Mouse (Mus musculus) intestine, embryonic 14.5 days (tissue): ENCODE measurements around the gene Gm2a. TPM values are rescaled to one million over a fixed set of nuclear protein-coding genes. Genes with fewer than 3 reads are reported as not detected.
A peak's percentile ranks its signal among the peaks of the same experiment; 100 is the strongest.

ENCODE experiments used
- ATAC-seq: fragments of 200-750 bp; cut with Nextera tagmentation; replicated peaks from 2 replicates; pipeline ENCODE4 v1.8.0; 2017; ENCODE audit warnings: low read depth, moderate number of reproducible peaks, moderate TSS enrichment, moderate library complexity; ENCODE audit not compliant: low FRiP score, low TSS enrichment
- DNase-seq: peaks from one replicate; pipeline ENCODE4 v3.0.0-alpha.2; 2018; ENCODE audit warnings: low spot score
- H3K27ac ChIP-seq: fragments of 300-500 bp; sonication (generic); 2 replicates; pipeline ENCODE4 v1.5.1; 2014; ENCODE audit warnings: low read depth, mild to moderate bottlenecking, control low read depth
- H3K27me3 ChIP-seq: fragments of 300-500 bp; sonication (generic); replicated peaks from 2 replicates; pipeline ENCODE4 v1.6.1; 2014; ENCODE audit warnings: low read length, control low read depth; ENCODE audit not compliant: control insufficient read depth, insufficient read depth
- H3K36me3 ChIP-seq: fragments of 300-500 bp; sonication (generic); 2 replicates; pipeline ENCODE4 v1.6.1; 2014; ENCODE audit warnings: low read length, control low read depth; ENCODE audit not compliant: control insufficient read depth, insufficient read depth
- H3K4me1 ChIP-seq: fragments of 300-500 bp; sonication (generic); replicated peaks from 2 replicates; pipeline ENCODE4 v1.6.1; 2014; ENCODE audit warnings: low read length, control low read depth, mixed read lengths; ENCODE audit not compliant: control insufficient read depth, insufficient read depth
- H3K4me2 ChIP-seq: fragments of 300-500 bp; sonication (generic); 2 replicates; pipeline ENCODE4 v1.6.1; 2014; ENCODE audit warnings: low read length
- H3K4me3 ChIP-seq: fragments of 300-500 bp; sonication (generic); 2 replicates; pipeline ENCODE4 v1.5.1; 2014; ENCODE audit warnings: low read depth, low read length, control low read depth, mixed read lengths
- H3K9ac ChIP-seq: fragments of 300-500 bp; sonication (generic); 2 replicates; pipeline ENCODE4 v1.6.1; 2014; ENCODE audit warnings: mild to moderate bottlenecking, low read length
- H3K9me3 ChIP-seq: fragments of 300-500 bp; sonication (generic); 2 replicates; pipeline ENCODE4 v1.6.1; 2016; ENCODE audit warnings: low read length, control low read depth; ENCODE audit not compliant: control insufficient read depth
- WGBS: fragments of 180-500 bp; shearing (Covaris S2); extraction: QIAGEN DNeasy Blood & Tissue Kit; methylation state at CpG from one replicate; pipeline ENCODE4 v1.1.7; 2014; 5-methylcytosine and 5-hydroxymethylcytosine counted together
- polyA plus RNA-seq: library from polyadenylated mRNA; unstranded; fragments of >200 nt; fragmentation: Nextera tagmentation; extraction: Ambion mirVana; gene quantifications from 2 replicates; pipeline ENCODE4 v1.2.1, GENCODE M21; 2014

Gm2a gene
- polyA plus RNA-seq, 1 experiment from 2014 or later = 23.1 TPM

GRCm38 (mm10) chr11:55072467-55072866 lies 25.4 kb upstream of the Gm2a start:
- no peak overlapping the region for H3K9ac ChIP-seq
- H3K4me3 ChIP-seq = no peak overlapping the region
- H3K4me2 ChIP-seq = no peak overlapping the region
- H3K9me3 ChIP-seq = no peaks in the 10 kb centered on the region
- no peaks in the 10 kb centered on the region for H3K36me3 ChIP-seq
- WGBS = 84% methylated on average over 8 of the region's 8 CpGs
- H3K27me3 ChIP-seq = no peaks in the 10 kb centered on the region
- DNase-seq (no peak), ATAC-seq (no peak)
- no peak overlapping the region for H3K27ac ChIP-seq
- no peaks in the 10 kb centered on the region for H3K4me1 ChIP-seq

DNA sequence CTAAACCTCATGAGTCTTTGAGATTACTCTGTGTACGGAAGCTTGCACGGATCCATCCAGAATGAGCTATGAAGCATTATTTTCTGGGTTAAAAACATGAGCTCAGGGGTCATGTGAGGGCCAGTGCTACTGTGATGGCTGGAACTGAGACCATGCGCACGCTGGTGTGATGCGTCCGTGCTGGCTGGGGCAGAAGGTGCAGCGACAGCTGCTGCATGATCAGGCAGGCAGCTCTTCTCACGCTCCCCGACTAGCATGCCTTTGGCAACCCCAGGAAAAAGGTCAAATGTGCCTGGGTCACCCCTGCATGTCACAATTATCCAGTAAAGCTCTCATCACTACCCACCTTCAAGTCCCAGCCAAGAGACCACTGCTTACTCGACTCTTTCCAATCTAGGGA lies 24.7 kb upstream of the Gm2a start:
- Histone ChIP-seq H3K36me3 (no peaks in the 10 kb centered on the region), H3K9me3 (no peaks in the 10 kb centered on the region), H3K27ac (no peak overlapping the region), H3K4me1 (peaks cover under 1% of the 10 kb centered on the region; the same call in 1 of the 2 replicates), H3K9ac (no peak overlapping the region), H3K27me3 (no peaks in the 10 kb centered on the region), H3K4me2 (no peak overlapping the region), H3K4me3 (no peak overlapping the region)
- DNase-seq (no peak), ATAC-seq (no peak)
- 64% methylated on average over 10 of the region's 10 CpGs for WGBS

DNA sequence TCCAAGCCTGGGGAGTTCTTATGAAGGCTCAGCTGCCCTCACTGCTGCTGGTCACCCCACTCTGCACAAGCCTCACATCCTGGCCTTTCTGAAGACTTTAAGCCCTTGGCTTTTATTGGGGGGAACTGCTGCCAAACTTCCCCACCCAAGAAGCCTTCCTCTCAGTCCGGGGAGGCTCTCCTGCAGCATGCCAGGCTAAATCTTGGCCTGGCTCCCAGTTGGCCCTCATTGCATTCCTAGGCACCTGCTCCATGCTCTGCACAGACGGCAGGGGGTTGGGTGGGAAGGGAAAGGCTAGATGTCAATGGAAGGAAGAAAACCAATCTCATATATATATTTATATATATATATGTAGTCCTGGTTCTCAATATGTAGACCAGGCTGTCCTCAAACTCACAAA lies 22.3 kb upstream of the Gm2a start:
- 64% methylated on average over 2 of the region's 2 CpGs for WGBS
- Histone ChIP-seq H3K4me1 (peaks cover 4% of the 10 kb centered on the region; the same call in 1 of the 2 replicates), H3K4me3 (no peak overlapping the region), H3K9me3 (no peaks in the 10 kb centered on the region), H3K27ac (no peak overlapping the region), H3K9ac (no peak overlapping the region), H3K36me3 (no peaks in the 10 kb centered on the region), H3K4me2 (no peak overlapping the region), H3K27me3 (0 out of 2 replicates have a peak, but pooled peaks cover 3% of the 10 kb centered on the region)
- DNase-seq (no peak), ATAC-seq (no peak)

DNA sequence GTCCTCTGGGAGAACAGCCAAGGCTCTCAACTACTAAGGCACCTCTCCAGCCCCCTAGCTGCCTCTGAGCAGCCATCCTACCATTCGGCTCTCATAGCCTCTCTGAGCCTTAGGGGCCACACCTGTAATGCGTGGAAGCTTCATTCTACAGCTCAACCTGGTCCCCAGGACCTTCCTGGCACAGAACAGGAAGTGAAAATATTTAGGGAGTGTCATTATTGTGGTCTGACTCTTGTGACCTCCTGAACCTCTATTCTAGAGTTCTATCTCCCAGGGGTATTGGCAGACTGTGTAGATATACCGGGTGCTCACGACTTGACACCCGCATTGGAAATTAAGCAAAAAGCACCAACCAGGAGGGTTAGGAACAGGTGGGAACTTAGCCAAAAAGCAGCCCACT lies 21.7 kb upstream of the Gm2a start:
- DNase-seq (no peak), ATAC-seq (no peak)
- no peaks in the 10 kb centered on the region for H3K9me3 ChIP-seq
- 89% methylated on average over 5 of the region's 5 CpGs for WGBS
- no peak overlapping the region for H3K9ac ChIP-seq
- no peak overlapping the region for H3K4me3 ChIP-seq
- no peak overlapping the region for H3K4me2 ChIP-seq
- H3K4me1 ChIP-seq = peaks cover 4% of the 10 kb centered on the region; the same call in 1 of the 2 replicates
- H3K36me3 ChIP-seq = no peaks in the 10 kb centered on the region
- no peak overlapping the region for H3K27ac ChIP-seq
- 0 out of 2 replicates have a peak, but pooled peaks cover 3% of the 10 kb centered on the region for H3K27me3 ChIP-seq

GRCm38 (mm10) chr11:55077331-55078231 lies 20.3 kb upstream of the Gm2a start, which contains the start of gene Ccdc69:
TSS of gene Ccdc69 (minus strand) at chr11:55078131.
- peak; percentile 56; the same call in 1 of the 2 replicates for ATAC-seq

DNA sequence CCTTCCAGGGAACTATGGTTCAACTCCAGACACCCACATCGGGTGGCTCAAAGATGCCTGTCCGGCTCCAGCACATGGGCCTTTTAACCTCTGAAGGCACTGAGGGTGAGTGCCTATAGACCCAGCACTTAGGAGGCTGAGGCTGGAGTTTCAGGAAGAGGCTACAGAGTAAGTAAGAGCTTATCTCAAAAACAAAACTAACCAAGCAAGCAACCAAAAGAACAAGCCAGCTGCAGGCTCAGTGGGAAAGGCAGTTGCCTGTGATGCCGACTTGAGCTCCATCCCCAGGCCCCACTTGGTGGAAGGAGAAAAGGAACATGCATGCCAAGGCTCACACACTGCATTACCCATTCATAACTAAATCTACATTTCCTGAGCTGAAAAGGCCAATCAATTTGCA lies 19.4 kb upstream of the Gm2a start:
- Histone ChIP-seq H3K36me3 (no peaks in the 10 kb centered on the region), H3K9me3 (no peaks in the 10 kb centered on the region), H3K4me2 (peak overlapping the region; percentile 71), H3K27me3 (0 out of 2 replicates have a peak, but pooled peaks cover 3% of the 10 kb centered on the region), H3K9ac (no peak overlapping the region), H3K27ac (no peak overlapping the region), H3K4me1 (peaks cover 4% of the 10 kb centered on the region; the same call in 1 of the 2 replicates), H3K4me3 (no peak overlapping the region)
- ATAC-seq (no peak), DNase-seq (no peak)
- 69% methylated on average over 3 of the region's 3 CpGs for WGBS

More at GRCm38 (mm10) chr11:55077331-55078231, 20.3 kb upstream of the Gm2a start, which contains the start of gene Ccdc69:
- peak within 1 kb of the TSS; percentile 71 for H3K4me2 ChIP-seq
- H3K27me3 ChIP-seq = 0 out of 2 replicates have a peak, but pooled peaks cover 3% of the 10 kb centered on the region
- peak within 1 kb of the TSS; percentile 40 for H3K4me3 ChIP-seq
- under 1% methylated on average over 47 of the region's 50 CpGs for WGBS
- H3K27ac ChIP-seq = no peak within 1 kb of the TSS
- H3K36me3 ChIP-seq = no peaks in the 10 kb centered on the region
- DNase-seq = peak; percentile 81
- peaks cover 4% of the 10 kb centered on the region; the same call in 1 of the 2 replicates for H3K4me1 ChIP-seq
- peak within 1 kb of the TSS; percentile 37 for H3K9ac ChIP-seq
- H3K9me3 ChIP-seq = no peaks in the 10 kb centered on the region

DNA sequence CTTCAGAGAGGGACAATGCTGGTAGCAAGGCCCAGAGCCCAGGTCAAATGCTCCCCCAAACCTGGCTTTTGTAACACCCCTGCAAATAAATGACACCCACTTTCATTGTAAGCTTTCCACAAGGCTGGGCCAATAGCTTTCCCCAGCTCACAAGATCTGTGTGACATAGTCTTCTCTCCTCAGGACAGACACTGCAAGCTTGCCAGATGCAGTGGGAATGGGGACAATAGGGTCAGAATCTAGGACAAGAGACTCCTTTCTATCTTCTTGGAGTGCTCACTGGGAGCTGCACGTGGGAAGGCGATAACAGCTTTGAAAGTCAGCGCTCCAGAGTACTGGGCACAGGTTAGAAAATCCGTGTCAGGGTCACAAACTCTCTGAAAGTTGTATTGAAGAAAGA lies 18.7 kb upstream of the Gm2a start:
- no peaks in the 10 kb centered on the region for H3K9me3 ChIP-seq
- ATAC-seq (no peak), DNase-seq (no peak)
- H3K9ac ChIP-seq = no peak overlapping the region
- H3K4me2 ChIP-seq = no peak overlapping the region
- H3K36me3 ChIP-seq = no peaks in the 10 kb centered on the region
- 86% methylated on average over 4 of the region's 4 CpGs for WGBS
- no peak overlapping the region for H3K27ac ChIP-seq
- H3K4me3 ChIP-seq = no peak overlapping the region
- 0 out of 2 replicates have a peak, but pooled peaks cover 3% of the 10 kb centered on the region for H3K27me3 ChIP-seq
- H3K4me1 ChIP-seq = peaks cover 4% of the 10 kb centered on the region; the same call in 1 of the 2 replicates

GRCm38 (mm10) chr11:55081206-55081605 lies 16.7 kb upstream of the Gm2a start:
- DNase-seq (no peak), ATAC-seq (no peak)
- H3K27ac ChIP-seq = no peak overlapping the region
- H3K4me1 ChIP-seq = peaks cover 4% of the 10 kb centered on the region; the same call in 1 of the 2 replicates
- H3K4me2 ChIP-seq = no peak overlapping the region
- no peak overlapping the region for H3K4me3 ChIP-seq
- 90% methylated on average over 9 of the region's 9 CpGs for WGBS
- no peaks in the 10 kb centered on the region for H3K36me3 ChIP-seq
- no peaks in the 10 kb centered on the region for H3K9me3 ChIP-seq
- 0 out of 2 replicates have a peak, but pooled peaks cover 3% of the 10 kb centered on the region for H3K27me3 ChIP-seq
- H3K9ac ChIP-seq = no peak overlapping the region
